ENCODE assay signal across 25 mouse cellular contexts in the genomic region with DNA sequence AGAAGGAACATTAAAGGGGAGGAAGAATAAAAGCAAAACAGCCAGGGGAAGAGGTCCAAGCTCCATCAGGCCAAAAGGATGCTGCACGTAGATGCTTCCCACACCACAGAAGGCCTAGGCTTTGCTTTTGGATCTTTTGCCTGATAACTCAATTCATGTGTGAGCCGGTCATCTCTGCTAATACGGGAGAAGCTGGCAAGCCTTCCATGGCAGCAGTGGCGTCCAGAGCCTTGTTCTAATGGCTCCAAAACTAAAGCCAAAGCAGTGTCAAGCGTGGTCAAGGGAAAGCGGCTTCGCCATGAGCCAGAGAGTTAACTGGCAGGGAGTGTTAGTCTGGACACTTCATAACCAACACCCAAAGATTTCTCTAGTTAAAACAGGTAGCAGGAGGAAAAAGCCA.
"Had no signal": no experiment of that assay in that cellular context is flagged by ENCODE, and none has a peak within 500 bp of the region (broad histone marks: within the 10 kb centered on the region; RNA-seq: fewer than 3 reads in every experiment).

No protein-coding gene starts in this region.

- H3K36me3 ChIP-seq: embryonic facial prominence, embryonic 10.5 days; embryonic facial prominence, embryonic 12.5 days; embryonic facial prominence, embryonic 13.5 days; embryonic facial prominence, embryonic 15.5 days; forebrain, embryonic 10.5 days; forebrain, embryonic 12.5 days; forebrain, embryonic 15.5 days; heart, embryonic 10.5 days had no signal

- H3K27ac ChIP-seq: embryonic facial prominence, embryonic 10.5 days; embryonic facial prominence, embryonic 12.5 days; embryonic facial prominence, embryonic 13.5 days; embryonic facial prominence, embryonic 15.5 days; forebrain, embryonic 10.5 days; forebrain, embryonic 12.5 days; forebrain, embryonic 13.5 days; forebrain, embryonic 15.5 days; gastrocnemius, adult 2 months; heart, adult 2 months; heart, embryonic 10.5 days had no signal

- H3K9me3 ChIP-seq: embryonic facial prominence, embryonic 10.5 days; embryonic facial prominence, embryonic 12.5 days; embryonic facial prominence, embryonic 13.5 days; embryonic facial prominence, embryonic 15.5 days; forebrain, embryonic 10.5 days; forebrain, embryonic 12.5 days; forebrain, embryonic 13.5 days; forebrain, embryonic 15.5 days; heart, embryonic 10.5 days had no signal

- ATAC-seq: forebrain, embryonic 13.5 days; forebrain, embryonic 14.5 days; forebrain, embryonic 15.5 days; forebrain, embryonic 16.5 days; forebrain, postnatal 0 days had no signal

- H3K4me3 ChIP-seq: embryonic facial prominence, embryonic 10.5 days; embryonic facial prominence, embryonic 12.5 days; embryonic facial prominence, embryonic 13.5 days; embryonic facial prominence, embryonic 15.5 days; erythroblast, embryonic 14.5 days; forebrain, embryonic 10.5 days; forebrain, embryonic 12.5 days; forebrain, embryonic 13.5 days; forebrain, embryonic 15.5 days; gastrocnemius, adult 2 months; heart, adult 2 months; heart, embryonic 10.5 days had no signal

- H3K9ac ChIP-seq: embryonic facial prominence, embryonic 12.5 days; embryonic facial prominence, embryonic 13.5 days; embryonic facial prominence, embryonic 15.5 days; forebrain, embryonic 12.5 days; forebrain, embryonic 13.5 days; forebrain, embryonic 15.5 days; forebrain, postnatal 0 days had no signal

- H3K4me1 ChIP-seq: embryonic facial prominence, embryonic 12.5 days; embryonic facial prominence, embryonic 13.5 days; embryonic facial prominence, embryonic 15.5 days had no signal

- H3K4me2 ChIP-seq: embryonic facial prominence, embryonic 12.5 days; embryonic facial prominence, embryonic 13.5 days; embryonic facial prominence, embryonic 15.5 days; forebrain, embryonic 12.5 days; forebrain, embryonic 13.5 days; forebrain, embryonic 15.5 days had no signal

- DNase-seq: cerebellum, adult 9-10 months; cerebellum, adult 9-11 months; cerebellum, postnatal 36 days; embryo, embryonic 11 days; forebrain, postnatal 0 days; gastrocnemius, adult 2 months; gastrocnemius, postnatal 10 days; gastrocnemius, postnatal 14 days; gastrocnemius, postnatal 25 days; gastrocnemius, postnatal 36 days; heart, adult 11 months; heart, adult 18-20 months; heart, adult 2 months had no signal

- H3K27me3 ChIP-seq: forebrain, embryonic 15.5 days had no signal
